Mouse (Mus musculus) heart, embryonic 12.5 days (tissue): ENCODE measurements around the gene Zbtb48. TPM values are rescaled to one million over a fixed set of nuclear protein-coding genes. Genes with fewer than 3 reads are reported as not detected.

Source experiments
- ATAC-seq: fragments of 200-750 bp; cut with Nextera tagmentation; 2 replicates; pipeline ENCODE4 v1.8.0; 2017; ENCODE audit warnings: moderate TSS enrichment, moderate library complexity; ENCODE audit not compliant: insufficient number of reproducible peaks, low FRiP score
- H3K27ac ChIP-seq: fragments of 300-500 bp; sonication (generic); 2 replicates; pipeline ENCODE4 v1.5.1; 2016; ENCODE audit warnings: mild to moderate bottlenecking, moderate library complexity; ENCODE audit not compliant: poor library complexity, severe bottlenecking
- H3K27me3 ChIP-seq: fragments of 300-500 bp; sonication (generic); replicated peaks from 2 replicates; pipeline ENCODE4 v1.6.1; 2016; ENCODE audit warnings: mild to moderate bottlenecking, moderate library complexity
- H3K36me3 ChIP-seq: fragments of 300-500 bp; sonication (generic); 2 replicates; pipeline ENCODE4 v1.6.1; 2016; ENCODE audit warnings: mild to moderate bottlenecking, moderate library complexity
- H3K4me1 ChIP-seq: fragments of 300-500 bp; sonication (generic); replicated peaks from 2 replicates; pipeline ENCODE4 v1.6.1; 2016; ENCODE audit warnings: mild to moderate bottlenecking
- H3K4me2 ChIP-seq: fragments of 300-500 bp; sonication (generic); 2 replicates; pipeline ENCODE4 v1.6.1; 2016; ENCODE audit warnings: mild to moderate bottlenecking, moderate library complexity
- H3K4me3 ChIP-seq: fragments of 300-500 bp; sonication (generic); 2 replicates; pipeline ENCODE4 v1.5.1; 2016; ENCODE audit warnings: mild to moderate bottlenecking
- H3K9ac ChIP-seq: fragments of 300-500 bp; sonication (generic); 2 replicates; pipeline ENCODE4 v1.6.1; 2016; ENCODE audit warnings: mild to moderate bottlenecking, moderate library complexity
- H3K9me3 ChIP-seq: fragments of 300-500 bp; sonication (generic); replicated peaks from 2 replicates; pipeline ENCODE4 v1.6.1; 2016; ENCODE audit warnings: mild to moderate bottlenecking, moderate library complexity
- WGBS: fragments of 180-500 bp; shearing (Covaris S2); methylation state at CpG from one replicate; pipeline ENCODE4 v1.1.7; 2016; 5-methylcytosine and 5-hydroxymethylcytosine counted together
- polyA plus RNA-seq: library from polyadenylated mRNA; unstranded; fragments of >200 nt; fragmentation: Nextera tagmentation; extraction: Ambion mirVana; gene quantifications from 2 replicates; pipeline ENCODE4 v1.2.1, GENCODE M21; 2016

Zbtb48 gene
- polyA plus RNA-seq, 1 experiment from 2014 or later = 13.9 TPM

GRCm38 (mm10) chr4:151988342-151989109 is 38.9 kb downstream of the Zbtb48 start, which contains the start of gene Thap3:
TSS of gene Thap3 (minus strand) at chr4:151988997.
- H3K4me1 ChIP-seq = peaks cover 43% of the 10 kb centered on the region
- peak within 1 kb of the TSS; percentile 69 for H3K4me3 ChIP-seq
- peak within 1 kb of the TSS; percentile 85 for H3K4me2 ChIP-seq
- H3K27ac ChIP-seq = peak within 1 kb of the TSS; percentile 64
- H3K9ac ChIP-seq = peak within 1 kb of the TSS; percentile 86
- H3K9me3 ChIP-seq = no peaks in the 10 kb centered on the region
- WGBS = under 1% methylated on average over 54 of the region's 54 CpGs
- no peaks in the 10 kb centered on the region for H3K27me3 ChIP-seq
- peak; percentile 73 for ATAC-seq
- peaks cover 42% of the 10 kb centered on the region for H3K36me3 ChIP-seq

GRCm38 (mm10) chr4:151988014-151988341 is 39.5 kb downstream of the Zbtb48 start:
- Histone ChIP-seq H3K4me2 (peak overlapping the region; percentile 85), H3K36me3 (peaks cover 39% of the 10 kb centered on the region), H3K4me3 (peak overlapping the region; percentile 69), H3K27ac (no peak overlapping the region), H3K4me1 (peaks cover 43% of the 10 kb centered on the region), H3K27me3 (no peaks in the 10 kb centered on the region), H3K9me3 (no peaks in the 10 kb centered on the region), H3K9ac (peak overlapping the region; percentile 86)
- WGBS = 25% methylated on average over 10 of the region's 10 CpGs
- ATAC-seq = no peak

DNA sequence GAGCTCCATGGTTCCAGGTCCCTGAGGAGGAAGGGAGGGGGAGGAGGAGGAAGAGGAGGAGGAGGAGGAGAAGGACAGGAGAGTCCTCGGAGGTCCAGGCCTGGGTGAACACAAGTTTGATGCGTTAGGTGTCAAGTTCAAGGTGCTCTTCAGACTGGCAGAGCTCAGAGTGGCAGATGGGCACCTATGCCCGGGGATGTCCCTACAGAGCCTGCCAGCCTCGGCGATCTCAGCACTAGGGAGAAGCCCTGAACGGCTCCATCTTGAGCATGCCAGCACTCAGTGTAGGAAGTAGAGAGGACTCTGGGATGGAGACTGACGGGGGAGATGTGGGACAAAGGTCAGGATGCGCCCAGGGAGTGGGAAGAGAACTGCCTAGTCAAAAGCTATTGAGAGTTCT is 40.8 kb downstream of the Zbtb48 start:
- H3K9ac ChIP-seq = peak overlapping the region; percentile 22; the same call in 1 of the 2 replicates
- H3K4me2 ChIP-seq = no peak overlapping the region
- no peaks in the 10 kb centered on the region for H3K27me3 ChIP-seq
- peaks cover 47% of the 10 kb centered on the region for H3K4me1 ChIP-seq
- H3K36me3 ChIP-seq = peaks cover 34% of the 10 kb centered on the region
- H3K27ac ChIP-seq = no peak overlapping the region
- no peak for ATAC-seq
- no peak overlapping the region for H3K4me3 ChIP-seq
- H3K9me3 ChIP-seq = no peaks in the 10 kb centered on the region
- WGBS = 65% methylated on average over 8 of the region's 8 CpGs

- H3K9ac ChIP-seq = no peak overlapping the region
- no peaks in the 10 kb centered on the region for H3K9me3 ChIP-seq
- no peak overlapping the region for H3K27ac ChIP-seq
- ATAC-seq = no peak
- H3K4me3 ChIP-seq = no peak overlapping the region
- peaks cover 31% of the 10 kb centered on the region for H3K36me3 ChIP-seq
- no peaks in the 10 kb centered on the region for H3K27me3 ChIP-seq
- no peak overlapping the region for H3K4me2 ChIP-seq
- 40% methylated on average over 10 of the region's 10 CpGs for WGBS
- peaks cover 47% of the 10 kb centered on the region for H3K4me1 ChIP-seq
These were observed 41.6 kb downstream of the Zbtb48 start for GRCm38 (mm10) chr4:151985886-151986285.

DNA sequence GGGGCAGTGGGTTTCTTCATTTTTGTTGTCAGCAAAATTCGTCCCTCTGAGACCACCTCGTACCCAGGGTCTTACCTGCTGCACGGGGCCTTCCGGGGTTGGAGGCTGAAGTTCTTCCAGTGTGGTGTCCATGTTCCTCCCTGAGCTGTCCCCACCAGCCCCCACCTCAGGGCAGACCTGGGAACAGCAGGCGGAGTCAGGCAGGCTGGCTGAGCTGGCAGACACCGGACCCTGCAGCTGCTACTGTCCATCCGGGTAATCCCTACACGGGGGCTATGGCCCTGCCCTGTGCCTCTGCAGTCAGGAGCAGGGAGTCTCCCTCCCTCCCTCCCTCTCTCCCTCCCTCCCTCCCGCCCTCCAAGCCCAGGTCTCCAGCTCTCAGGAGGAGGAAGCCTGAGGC is 43.9 kb downstream of the Zbtb48 start:
- Histone ChIP-seq H3K4me3 (0 out of 2 replicates have a peak overlapping the region, but pooled peaks have one; percentile 3), H3K36me3 (peaks cover 46% of the 10 kb centered on the region), H3K4me2 (peak overlapping the region; percentile 40), H3K9me3 (no peaks in the 10 kb centered on the region), H3K4me1 (peaks cover 41% of the 10 kb centered on the region), H3K27ac (peak overlapping the region; percentile 23; the same call in 1 of the 2 replicates), H3K27me3 (no peaks in the 10 kb centered on the region), H3K9ac (peak overlapping the region; percentile 13; the same call in 1 of the 2 replicates)
- ATAC-seq = peak; percentile 24; the same call in 1 of the 2 replicates
- WGBS = 28% methylated on average over 8 of the region's 9 CpGs

- H3K4me1 ChIP-seq = peaks cover 39% of the 10 kb centered on the region
- 59% methylated on average over 17 of the region's 17 CpGs for WGBS
- peak overlapping the region; percentile 40 for H3K4me2 ChIP-seq
- H3K27ac ChIP-seq = peak overlapping the region; percentile 23; the same call in 1 of the 2 replicates
- peaks cover 49% of the 10 kb centered on the region for H3K36me3 ChIP-seq
- peak overlapping the region; percentile 13; the same call in 1 of the 2 replicates for H3K9ac ChIP-seq
- no peaks in the 10 kb centered on the region for H3K27me3 ChIP-seq
- no peak for ATAC-seq
- no peaks in the 10 kb centered on the region for H3K9me3 ChIP-seq
- 0 out of 2 replicates have a peak overlapping the region, but pooled peaks have one; percentile 3 for H3K4me3 ChIP-seq
These were observed 44.4 kb downstream of the Zbtb48 start for GRCm38 (mm10) chr4:151983043-151983442.

DNA sequence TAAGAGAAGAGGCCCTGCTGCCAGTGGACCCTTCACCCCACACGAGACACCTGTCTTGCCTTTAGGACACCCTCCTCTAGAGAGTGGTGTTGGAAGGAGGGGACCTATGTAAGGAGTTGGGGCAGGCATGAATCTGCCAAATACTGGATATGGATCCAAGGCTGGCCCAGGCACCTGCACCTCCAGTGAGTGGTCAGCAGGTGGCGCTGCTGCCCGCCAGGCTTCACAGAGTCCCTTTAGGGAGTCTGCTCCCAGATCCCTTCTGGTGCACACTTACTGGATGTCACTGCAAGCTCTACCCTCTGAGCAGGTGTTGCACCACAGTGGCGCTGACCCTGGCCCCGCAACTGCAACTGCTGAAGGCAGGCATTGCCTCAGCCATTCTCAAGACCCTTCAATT is 46.1 kb downstream of the Zbtb48 start:
- WGBS = 17% methylated on average over 5 of the region's 5 CpGs
- Histone ChIP-seq H3K4me2 (no peak overlapping the region), H3K4me3 (no peak overlapping the region), H3K9ac (no peak overlapping the region), H3K27ac (no peak overlapping the region), H3K4me1 (peaks cover 27% of the 10 kb centered on the region), H3K27me3 (no peaks in the 10 kb centered on the region), H3K36me3 (peaks cover 61% of the 10 kb centered on the region), H3K9me3 (no peaks in the 10 kb centered on the region)
- peak; percentile 60 for ATAC-seq

DNA sequence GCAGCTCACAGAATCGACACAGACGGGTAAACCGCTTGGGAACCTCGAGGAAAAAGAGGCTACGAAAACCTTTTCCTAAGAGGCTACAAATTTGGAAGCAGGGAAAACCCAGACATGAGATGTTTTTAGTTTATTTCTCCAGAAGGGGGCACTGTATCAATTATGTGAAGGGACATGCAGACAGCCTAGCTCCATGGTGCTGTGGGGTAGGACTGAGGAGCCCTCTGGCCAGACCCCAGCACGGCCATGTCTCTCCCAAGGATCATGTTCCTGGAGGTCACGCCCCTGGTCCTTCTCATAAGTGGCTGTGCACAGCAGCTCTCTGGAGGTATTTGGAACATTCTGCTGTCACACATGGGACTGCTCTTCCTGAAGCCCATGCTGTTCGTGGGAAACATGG is 46.8 kb downstream of the Zbtb48 start:
- no peaks in the 10 kb centered on the region for H3K9me3 ChIP-seq
- 73% methylated on average over 8 of the region's 8 CpGs for WGBS
- no peak overlapping the region for H3K9ac ChIP-seq
- H3K4me3 ChIP-seq = no peak overlapping the region
- peaks cover 67% of the 10 kb centered on the region for H3K36me3 ChIP-seq
- no peak for ATAC-seq
- H3K4me1 ChIP-seq = peaks cover 22% of the 10 kb centered on the region
- no peak overlapping the region for H3K27ac ChIP-seq
- H3K4me2 ChIP-seq = no peak overlapping the region
- no peaks in the 10 kb centered on the region for H3K27me3 ChIP-seq

DNA sequence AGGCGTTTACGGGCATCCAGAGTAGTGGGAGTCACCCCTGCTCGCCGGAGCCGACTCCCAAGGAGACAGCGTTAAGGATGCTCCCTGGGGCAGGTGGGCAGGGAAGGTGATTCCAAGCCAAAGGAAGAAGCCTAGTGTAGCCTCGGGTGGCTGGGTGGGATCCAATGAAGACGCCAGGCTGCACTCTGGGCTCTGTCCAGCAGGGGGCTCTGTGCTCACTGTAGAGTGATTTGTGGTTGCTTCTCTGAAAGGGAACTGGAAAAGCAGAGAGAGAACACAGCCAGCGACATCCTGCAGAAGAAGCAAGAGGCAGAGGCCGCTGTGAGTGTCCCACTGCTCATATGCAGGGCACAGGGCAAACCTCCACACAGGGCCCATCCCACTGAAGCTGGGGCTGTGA is 49.7 kb downstream of the Zbtb48 start:
- no peaks in the 10 kb centered on the region for H3K9me3 ChIP-seq
- H3K36me3 ChIP-seq = peaks cover 83% of the 10 kb centered on the region
- no peak for ATAC-seq
- H3K27me3 ChIP-seq = no peaks in the 10 kb centered on the region
- H3K27ac ChIP-seq = no peak overlapping the region
- no peak overlapping the region for H3K4me2 ChIP-seq
- 40% methylated on average over 10 of the region's 10 CpGs for WGBS
- H3K9ac ChIP-seq = no peak overlapping the region
- H3K4me1 ChIP-seq = 0 out of 2 replicates have a peak, but pooled peaks cover 6% of the 10 kb centered on the region
- H3K4me3 ChIP-seq = no peak overlapping the region

GRCm38 (mm10) chr4:151975441-151975840 is 52.0 kb downstream of the Zbtb48 start:
- no peak overlapping the region for H3K9ac ChIP-seq
- 93% methylated on average over 3 of the region's 3 CpGs for WGBS
- ATAC-seq = no peak

GRCm38 (mm10) chr4:151972221-151972967 is 55.1 kb downstream of the Zbtb48 start:
- Histone ChIP-seq H3K36me3 (peaks cover 87% of the 10 kb centered on the region), H3K27me3 (no peaks in the 10 kb centered on the region), H3K9ac (no peak overlapping the region), H3K4me1 (0 out of 2 replicates have a peak, but pooled peaks cover 8% of the 10 kb centered on the region), H3K27ac (no peak overlapping the region), H3K4me3 (no peak overlapping the region), H3K4me2 (no peak overlapping the region), H3K9me3 (no peaks in the 10 kb centered on the region)
- 72% methylated on average over 10 of the region's 10 CpGs for WGBS
- ATAC-seq = no peak

More at GRCm38 (mm10) chr4:151975441-151975840, 52.0 kb downstream of the Zbtb48 start:
- H3K4me1 ChIP-seq = 0 out of 2 replicates have a peak, but pooled peaks cover 11% of the 10 kb centered on the region
- peaks cover 86% of the 10 kb centered on the region for H3K36me3 ChIP-seq
- H3K4me2 ChIP-seq = no peak overlapping the region
- no peaks in the 10 kb centered on the region for H3K9me3 ChIP-seq
- no peak overlapping the region for H3K27ac ChIP-seq
- no peak overlapping the region for H3K4me3 ChIP-seq
- H3K27me3 ChIP-seq = no peaks in the 10 kb centered on the region
